Mouse (Mus musculus) erythroid progenitor cell, adult 5-6 weeks (primary cell): Measurements from ENCODE around the gene 5031439G07Rik. TPM values are rescaled to one million over a fixed set of nuclear protein-coding genes. Genes with fewer than 3 reads are reported as not detected.

Experiments used
- ATAC-seq: replicated peaks from 2 replicates; pipeline ENCODE4 v1.8.0; 2016; ENCODE audit warnings: moderate number of reproducible peaks, mild to moderate bottlenecking, moderate TSS enrichment, inconsistent platforms; ENCODE audit not compliant: poor library complexity, low FRiP score, severe bottlenecking
- total RNA-seq, 2 experiments: library from RNA; stranded (forward) in 1 of 2; stranded (reverse) in 1 of 2; fragments of 150-400 nt in 1 of 2; fragments of 186-747, 209-891 nt in 1 of 2; gene quantifications; 2 replicates each; pipeline versions ENCODE4 v1.2.3 to v1.2.4; 2015 to 2017; ENCODE audit warnings: low replicate concordance in 2 of 2

The 5031439G07Rik gene
- total RNA-seq, 2 experiments from 2014 or later: 3.2 to 5.0 TPM

DNA sequence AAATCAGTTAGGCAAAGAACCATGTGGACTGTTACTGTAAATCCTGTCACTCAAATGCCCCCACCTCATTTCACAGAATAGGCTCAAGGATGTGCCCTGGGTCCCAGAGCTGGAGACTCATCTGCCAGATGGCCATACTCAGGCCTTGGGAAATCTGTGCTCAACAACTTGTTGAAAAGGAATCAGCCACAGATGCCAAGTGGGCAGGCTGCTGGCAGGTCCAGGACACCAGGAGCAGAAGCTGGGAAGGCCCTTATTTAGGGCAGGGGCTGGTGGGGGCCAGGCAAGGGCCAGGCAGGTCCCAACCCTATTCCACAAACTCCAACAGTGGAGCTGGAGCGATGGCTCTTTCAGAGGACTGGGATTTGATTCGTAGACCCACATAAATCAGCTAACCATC lies 25.8 kb downstream of the 5031439G07Rik start:
- no peak for ATAC-seq

DNA sequence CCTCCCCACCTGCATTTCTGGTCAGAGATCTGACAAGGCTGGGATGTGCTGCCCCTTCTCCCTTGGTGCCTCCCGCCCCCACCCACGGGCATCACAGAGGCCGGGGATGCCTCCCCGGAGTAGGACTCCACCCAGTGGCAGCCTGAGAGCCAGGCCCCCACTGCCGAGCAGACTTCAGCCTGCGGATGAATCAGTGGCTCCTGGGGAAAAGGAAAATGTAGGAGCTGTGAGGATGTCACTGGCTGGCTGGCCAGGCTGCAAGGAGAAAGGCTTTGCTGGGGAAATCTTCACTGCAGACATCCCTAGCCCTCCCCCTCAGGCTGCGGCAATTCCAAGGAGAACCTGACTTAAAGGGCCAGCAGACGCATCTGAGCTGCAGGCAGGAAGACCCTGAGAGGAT lies 27.7 kb downstream of the 5031439G07Rik start:
- no peak for ATAC-seq

GRCm38 (mm10) chr15:84959891-84960290 lies 28.5 kb downstream of the 5031439G07Rik start:
- ATAC-seq: no peak

- no peak for ATAC-seq
These were observed 30.0 kb downstream of the 5031439G07Rik start for GRCm38 (mm10) chr15:84958331-84958730.

DNA sequence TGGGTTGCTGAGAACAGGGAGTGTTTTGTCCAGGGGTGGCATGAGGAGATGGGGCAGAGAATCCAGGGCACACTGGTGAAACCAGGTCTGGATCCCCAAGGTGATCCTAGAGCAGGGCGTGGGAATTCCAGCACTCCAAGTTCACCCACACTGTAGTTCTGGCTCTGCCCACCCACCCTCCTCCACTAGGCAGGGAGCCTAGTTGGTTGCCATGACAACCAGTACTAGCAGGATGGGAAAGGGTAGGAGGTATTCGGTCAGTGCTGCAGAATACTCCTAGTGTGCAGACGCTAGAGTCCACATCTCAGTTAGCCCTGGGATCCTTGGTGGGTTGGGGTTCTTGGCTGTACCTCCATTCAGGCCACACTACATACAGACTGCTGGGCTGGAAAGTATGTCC lies 30.5 kb downstream of the 5031439G07Rik start:
- no peak for ATAC-seq

DNA sequence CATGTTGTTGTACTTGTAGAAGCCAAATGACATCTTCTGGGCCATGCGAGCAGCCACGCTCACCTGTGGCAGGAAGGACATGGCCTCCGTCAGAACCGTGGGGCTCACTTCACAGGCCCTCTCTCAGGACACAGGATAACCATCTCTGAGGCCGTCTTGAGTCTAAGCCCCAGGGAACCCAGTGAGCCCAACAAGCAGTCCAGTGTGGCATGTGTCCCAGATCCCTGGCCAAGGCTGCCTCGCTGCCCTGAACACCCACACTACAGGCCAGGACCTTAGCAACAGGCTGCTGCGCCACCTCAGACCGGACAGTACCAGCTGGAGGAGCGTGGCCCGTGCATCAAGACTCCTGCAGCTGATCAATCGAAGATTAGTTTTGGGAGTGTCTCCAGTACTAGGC lies 35.1 kb downstream of the 5031439G07Rik start:
- no peak for ATAC-seq

DNA sequence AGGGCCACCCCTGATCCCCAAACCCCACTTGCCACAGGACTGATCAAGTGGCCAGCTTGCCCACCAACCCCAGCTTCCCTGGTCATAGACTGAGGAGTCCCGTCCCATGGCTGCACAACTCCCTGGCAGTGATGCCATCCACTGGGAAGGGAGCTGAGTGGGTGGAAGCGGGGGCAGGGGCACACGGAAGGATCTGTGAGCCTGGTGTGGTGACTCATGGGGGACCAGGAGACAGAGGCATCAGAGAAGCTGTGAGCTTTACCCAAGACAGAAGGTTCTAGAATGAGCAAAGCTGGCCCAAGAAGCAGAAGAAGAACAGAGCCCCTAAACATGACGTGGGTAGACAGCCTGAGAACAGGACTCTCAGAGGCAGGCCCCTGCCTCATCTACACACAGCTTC lies 38.3 kb downstream of the 5031439G07Rik start:
- ATAC-seq: no peak

- no peak for ATAC-seq
These were observed 39.4 kb downstream of the 5031439G07Rik start for GRCm38 (mm10) chr15:84948990-84949389.

DNA sequence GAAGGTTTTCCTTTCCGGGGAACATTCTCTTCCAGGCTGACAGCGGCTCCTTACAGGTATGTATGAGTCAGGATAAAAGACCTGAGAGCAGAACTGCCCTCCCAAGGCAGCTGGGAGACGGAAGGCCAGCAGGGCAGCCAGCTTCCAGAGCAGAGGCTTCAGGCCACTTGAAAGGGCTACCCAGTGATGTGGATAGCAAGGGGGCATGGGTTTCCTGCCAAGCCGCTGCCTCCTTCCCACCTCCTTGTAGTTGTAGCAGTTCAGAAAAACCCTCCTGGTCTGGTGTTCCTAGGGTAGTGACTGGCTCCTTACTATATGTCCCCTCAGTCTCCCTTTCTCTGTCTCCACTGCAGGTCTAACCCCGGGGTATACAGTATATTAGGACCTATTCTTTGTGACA lies 44.0 kb downstream of the 5031439G07Rik start:
- no peak for ATAC-seq

DNA sequence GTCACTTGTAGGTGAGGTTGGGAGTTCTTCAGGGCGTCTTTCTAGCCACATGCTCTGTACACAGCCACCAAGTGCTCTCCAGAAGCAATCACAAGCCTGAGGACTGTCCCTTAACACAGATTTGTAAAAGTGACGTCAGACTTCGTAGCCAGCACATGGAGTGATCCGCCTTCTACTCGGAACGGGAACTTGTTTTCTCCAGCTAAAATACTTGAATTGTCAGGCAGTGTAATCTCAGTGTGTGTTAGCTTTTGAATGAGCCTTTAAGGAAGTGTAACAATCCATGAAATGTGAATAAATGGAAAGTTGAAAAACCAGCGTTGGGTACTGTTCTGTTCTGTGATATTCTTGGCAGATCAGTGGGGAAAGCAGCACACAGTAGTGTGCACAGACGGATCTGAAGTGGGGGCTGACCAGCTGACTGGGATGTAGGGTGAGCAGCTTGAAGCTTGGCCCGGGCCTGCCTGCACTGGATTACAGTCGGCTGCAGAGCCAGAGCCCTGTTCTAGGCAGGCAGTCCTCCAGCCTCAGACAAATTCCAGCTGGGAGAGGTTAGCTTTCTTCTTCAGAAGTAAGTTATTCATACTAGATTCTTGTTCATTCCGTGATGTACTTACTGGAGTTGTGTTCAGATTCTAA lies 45.6 kb downstream of the 5031439G07Rik start:
- ATAC-seq: no peak

GRCm38 (mm10) chr15:84940102-84940501 lies 48.2 kb downstream of the 5031439G07Rik start:
- no peak for ATAC-seq

DNA sequence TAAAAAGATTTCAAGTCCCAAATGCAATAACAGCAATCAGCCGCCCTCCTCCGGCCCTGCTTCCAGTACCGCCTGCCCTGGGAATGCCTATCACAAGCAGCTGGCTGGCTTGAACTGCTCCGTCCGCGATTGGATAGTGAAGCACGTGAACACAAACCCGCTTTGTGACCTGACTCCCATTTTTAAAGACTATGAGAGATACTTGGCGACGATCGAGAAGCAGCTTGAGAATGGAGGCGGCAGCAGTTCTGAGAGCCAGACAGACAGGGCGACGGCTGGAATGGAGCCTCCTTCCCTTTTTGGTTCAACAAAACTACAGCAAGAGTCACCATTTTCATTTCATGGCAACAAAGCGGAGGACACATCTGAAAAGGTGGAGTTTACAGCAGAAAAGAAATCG lies 53.5 kb downstream of the 5031439G07Rik start:
- ATAC-seq: no peak

DNA sequence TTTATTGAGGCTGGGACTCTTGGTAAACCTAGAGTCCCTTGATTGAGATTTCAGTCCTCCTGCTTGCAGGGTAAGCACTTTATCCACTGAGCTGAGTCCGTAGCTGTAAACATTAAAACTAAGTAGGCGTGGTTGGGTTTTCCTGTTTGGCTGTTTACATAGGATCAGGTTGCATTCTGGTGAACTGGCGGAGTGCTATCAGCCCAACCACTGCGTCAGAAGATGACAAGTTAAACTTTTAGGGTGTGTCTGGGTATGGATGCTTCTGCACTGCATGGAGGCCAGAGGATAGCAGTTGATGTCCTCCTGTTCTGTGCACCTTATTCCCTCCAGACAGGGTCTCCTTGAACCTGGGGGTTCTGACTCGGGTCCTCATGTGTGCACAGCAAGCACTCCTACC lies 56.0 kb downstream of the 5031439G07Rik start:
- ATAC-seq: no peak

DNA sequence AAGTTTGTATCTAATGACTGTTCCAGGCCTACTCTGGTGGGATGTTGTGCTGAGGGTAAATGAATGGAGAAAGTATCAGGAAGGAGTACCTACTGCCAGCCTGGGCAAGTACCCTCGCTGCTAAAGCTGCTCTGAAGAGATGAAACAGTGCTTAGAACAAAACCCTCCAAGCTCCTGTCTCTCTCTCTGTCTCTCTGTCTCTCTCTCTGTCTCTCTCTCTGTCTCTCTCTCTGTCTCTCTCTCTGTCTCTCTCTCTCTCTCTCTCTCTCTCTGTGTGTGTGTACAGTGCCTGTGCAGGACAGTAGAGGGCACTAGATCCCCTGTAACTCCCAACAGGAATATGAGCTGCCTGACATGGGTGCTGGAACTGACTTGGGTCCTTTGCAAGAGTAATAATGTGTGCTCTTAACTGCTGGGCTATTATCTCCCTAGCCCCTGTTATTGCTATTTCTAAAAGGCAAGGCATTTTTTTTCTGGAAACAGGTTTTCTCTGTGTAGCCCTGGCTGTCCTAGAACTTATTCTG lies 62.8 kb downstream of the 5031439G07Rik start:
- no peak for ATAC-seq

DNA sequence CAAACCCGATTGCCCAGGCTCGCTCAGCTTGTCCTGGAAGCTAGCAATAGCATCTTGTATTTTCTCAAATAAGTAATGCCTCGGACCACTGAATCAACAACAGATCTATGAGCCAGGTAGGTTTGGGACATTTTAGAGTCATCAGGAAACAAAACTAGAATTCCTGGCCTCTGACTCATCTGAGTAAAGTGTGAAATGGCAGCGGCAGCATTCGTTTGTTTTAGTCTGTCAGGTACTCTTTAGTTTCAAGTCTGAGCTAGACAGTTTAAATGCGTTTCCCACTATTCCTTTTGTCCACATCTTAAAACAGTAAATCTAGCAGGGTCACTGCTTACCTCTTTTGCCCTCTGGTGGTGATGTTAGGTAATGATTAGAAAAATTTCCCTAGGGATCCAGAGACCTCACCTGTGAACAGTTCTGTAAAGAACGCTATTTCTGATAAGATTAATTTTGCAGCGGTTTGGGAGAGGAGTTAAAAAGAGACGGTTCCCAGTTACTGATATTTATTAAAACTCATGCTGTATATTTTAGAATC lies 63.5 kb downstream of the 5031439G07Rik start:
- peak; percentile 52 for ATAC-seq

DNA sequence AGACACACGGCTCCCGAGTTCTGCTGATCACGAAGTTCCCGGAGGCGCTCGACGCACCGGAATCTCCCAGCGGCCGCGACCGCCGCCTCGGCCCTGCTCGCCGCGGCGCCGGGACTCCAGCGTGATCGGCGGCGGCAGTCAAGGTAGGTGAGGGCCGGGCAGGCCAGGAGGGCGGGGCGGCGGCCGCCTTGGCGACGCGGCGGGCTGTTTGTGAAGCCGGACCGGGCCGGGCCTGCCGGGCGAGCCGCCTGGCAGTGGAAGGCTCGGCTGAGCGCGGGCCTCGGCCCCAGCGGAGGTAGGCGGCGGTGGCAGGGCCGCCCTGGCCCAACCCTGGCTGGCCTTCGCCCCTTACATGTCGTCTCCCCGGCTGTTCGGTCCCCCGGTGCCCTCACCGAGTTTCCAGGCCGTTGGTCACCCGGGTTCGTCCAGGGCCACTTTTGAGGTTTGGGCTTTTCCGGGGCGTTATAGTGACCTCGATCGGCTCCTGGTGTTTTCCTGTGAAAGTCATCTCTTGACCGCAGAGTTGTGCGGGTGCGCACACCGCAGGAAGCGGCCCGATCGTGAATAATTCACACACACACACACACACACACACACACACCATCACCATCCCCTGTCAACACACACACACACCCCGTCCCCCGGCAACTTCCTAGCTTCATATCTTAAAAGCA lies 64.7 kb downstream of the 5031439G07Rik start:
- ATAC-seq: peak; percentile 47

DNA sequence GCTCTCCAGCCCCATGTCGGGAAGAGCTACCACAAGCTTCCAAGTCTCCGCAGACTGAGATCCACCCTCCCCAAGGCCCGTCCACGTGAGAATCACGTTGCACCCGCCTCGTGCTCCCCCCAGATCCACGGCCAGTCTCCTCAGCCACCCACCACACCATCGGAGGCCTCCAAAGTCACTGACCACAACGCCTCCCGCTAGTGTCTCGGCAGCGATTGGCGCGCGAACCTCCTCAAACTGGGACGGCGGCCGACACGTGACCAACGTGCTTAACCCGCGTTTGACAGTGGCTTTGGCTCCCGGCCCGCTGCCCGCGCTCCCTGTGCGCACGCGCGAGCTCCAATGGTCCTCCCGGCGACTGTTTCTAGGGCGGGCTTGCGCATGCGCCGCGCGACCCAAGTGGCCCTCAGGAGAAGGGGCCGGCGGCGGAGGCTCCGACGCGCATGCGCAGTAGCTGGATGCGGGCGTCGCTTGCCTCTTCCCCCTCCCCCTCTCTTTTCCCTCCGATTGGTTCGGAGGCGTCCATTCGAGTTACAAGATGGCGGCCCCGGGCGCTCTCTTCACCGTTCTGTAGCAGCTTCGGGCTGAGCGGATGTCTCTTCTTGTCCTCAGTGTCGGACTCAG lies 65.4 kb downstream of the 5031439G07Rik start, which contains the start of gene Nup50:
Gene Nup50 (plus strand): TSS at position 528 of the 624 bp plus-strand sequence.
- ATAC-seq: peak; percentile 88

DNA sequence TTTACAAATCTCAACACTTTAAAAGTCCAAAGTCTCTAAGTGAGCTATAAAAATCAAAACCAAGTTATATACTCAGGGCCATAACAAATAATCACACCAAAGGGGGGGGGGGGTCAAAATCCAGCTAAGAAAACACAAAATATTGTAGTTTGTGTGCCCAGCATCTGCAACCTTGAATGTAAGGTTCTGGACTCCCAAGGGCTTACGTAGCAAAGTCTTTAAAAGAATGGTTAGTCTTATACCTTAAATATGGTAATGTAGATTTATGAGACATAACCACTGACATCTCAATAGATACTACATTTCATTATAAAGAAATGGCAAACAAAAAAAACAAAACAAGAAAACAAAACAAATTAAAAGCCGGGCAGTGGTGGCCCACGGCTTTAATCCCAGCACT lies 68.4 kb downstream of the 5031439G07Rik start, which contains the start of gene Gm29666:
Gene Gm29666 (minus strand): TSS at position 101 of the 400 bp plus-strand sequence.
- no peak for ATAC-seq

DNA sequence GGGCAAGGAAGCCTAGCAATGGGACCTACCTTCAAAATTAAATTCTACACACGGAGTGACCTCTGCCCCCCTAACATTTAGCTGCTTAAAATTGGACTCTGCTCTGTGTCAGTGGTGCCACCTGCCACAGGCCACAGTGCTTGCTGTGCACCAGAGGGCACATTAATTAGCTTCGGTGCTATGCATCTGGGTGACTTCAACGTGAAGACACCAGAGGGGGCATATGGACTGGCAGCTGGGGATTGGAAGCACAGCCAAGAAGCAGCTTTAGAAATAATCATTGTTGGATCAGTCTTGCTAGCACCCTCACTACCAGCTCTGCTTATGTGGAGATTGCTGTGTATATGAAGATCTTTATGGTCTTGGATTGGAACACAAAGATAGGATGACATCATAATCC lies 75.2 kb downstream of the 5031439G07Rik start:
- no peak for ATAC-seq

- no peak for ATAC-seq
These were observed 84.4 kb downstream of the 5031439G07Rik start for GRCm38 (mm10) chr15:84903843-84904385.
